Mouse (Mus musculus) small intestine, adult 2 months (tissue): ENCODE data around the gene Nr6a1. TPM values are rescaled to one million over a fixed set of nuclear protein-coding genes. Genes with fewer than 3 reads are reported as not detected.

Experiments used
- H3K27ac ChIP-seq: fragments of 200-500 bp; 2 replicates; pipeline ENCODE4 v1.5.1; 2012; ENCODE audit warnings: low read depth, low read length, control low read depth, inconsistent platforms; ENCODE audit not compliant: insufficient read depth
- H3K27me3 ChIP-seq: fragments of 200-500 bp; 2 replicates; pipeline ENCODE4 v1.6.1; 2012; ENCODE audit warnings: mild to moderate bottlenecking, moderate library complexity, low read length, inconsistent platforms; ENCODE audit not compliant: control insufficient read depth, insufficient read depth
- H3K36me3 ChIP-seq: fragments of 200-500 bp; 2 replicates; pipeline ENCODE4 v1.6.1; 2012; ENCODE audit warnings: mild to moderate bottlenecking, low read length, control low read depth, inconsistent platforms; ENCODE audit not compliant: control insufficient read depth, insufficient read depth
- H3K4me1 ChIP-seq: fragments of 200-500 bp; 2 replicates; pipeline ENCODE4 v1.6.1; 2012; ENCODE audit warnings: low read length, inconsistent platforms, mixed read lengths; ENCODE audit not compliant: control insufficient read depth, insufficient read depth, insufficient read length
- H3K4me3 ChIP-seq: fragments of 200-500 bp; 2 replicates; pipeline ENCODE4 v1.5.1; 2012; ENCODE audit warnings: low read depth, mild to moderate bottlenecking, control low read depth, inconsistent platforms, low read length, moderate library complexity
- CTCF ChIP-seq: fragments of 200-500 bp; IDR thresholded peaks from 2 replicates; pipeline ENCODE4 v1.5.1; 2012; ENCODE audit warnings: low read depth, mild to moderate bottlenecking, control low read depth, inconsistent platforms, low read length, moderate library complexity, mixed read lengths; ENCODE audit not compliant: insufficient replicate concordance, insufficient read length; ENCODE audit errors: extremely low read depth
- POLR2A ChIP-seq: fragments of 200-500 bp; IDR thresholded peaks from 2 replicates; pipeline ENCODE4 v1.6.1; 2012; ENCODE audit warnings: low read depth, mild to moderate bottlenecking, control low read depth, inconsistent platforms, low read length, moderate library complexity
- WGBS: fragments of 180-500 bp; shearing (Covaris S2); methylation state at CpG from one replicate; pipeline ENCODE4 v1.1.7; 2018; 5-methylcytosine and 5-hydroxymethylcytosine counted together
- polyA plus RNA-seq: library from polyadenylated mRNA; depleted of rRNA; stranded (reverse); fragments of >200 nt; gene quantifications from 2 replicates; pipeline ENCODE4 v1.2.3, GENCODE M21; 2012

Nr6a1 gene
- polyA plus RNA-seq, 1 experiment = 7.2 TPM

DNA sequence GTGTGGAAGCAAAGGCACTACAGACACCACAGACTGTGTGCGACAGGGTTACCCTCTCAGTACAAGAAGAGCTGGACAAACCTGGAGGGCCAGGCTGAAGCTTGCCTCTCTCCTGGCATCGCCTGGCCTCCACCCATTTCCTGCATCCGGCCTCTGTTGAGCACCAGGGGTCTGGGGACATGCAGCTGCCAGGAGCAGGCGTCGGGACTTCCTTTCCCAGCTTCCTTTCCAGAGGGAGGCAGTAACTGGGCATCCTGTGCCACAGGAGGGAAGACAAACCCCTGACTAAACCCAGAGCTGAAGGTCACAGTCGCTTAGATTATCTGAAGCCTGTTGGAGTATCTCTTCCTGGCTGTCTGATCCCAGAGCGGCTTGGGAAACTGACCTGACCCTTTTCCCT lies 20.1 kb upstream of the Nr6a1 start:
- peaks cover 2% of the 10 kb centered on the region for H3K4me1 ChIP-seq
- WGBS = 77% methylated on average over 7 of the region's 7 CpGs

DNA sequence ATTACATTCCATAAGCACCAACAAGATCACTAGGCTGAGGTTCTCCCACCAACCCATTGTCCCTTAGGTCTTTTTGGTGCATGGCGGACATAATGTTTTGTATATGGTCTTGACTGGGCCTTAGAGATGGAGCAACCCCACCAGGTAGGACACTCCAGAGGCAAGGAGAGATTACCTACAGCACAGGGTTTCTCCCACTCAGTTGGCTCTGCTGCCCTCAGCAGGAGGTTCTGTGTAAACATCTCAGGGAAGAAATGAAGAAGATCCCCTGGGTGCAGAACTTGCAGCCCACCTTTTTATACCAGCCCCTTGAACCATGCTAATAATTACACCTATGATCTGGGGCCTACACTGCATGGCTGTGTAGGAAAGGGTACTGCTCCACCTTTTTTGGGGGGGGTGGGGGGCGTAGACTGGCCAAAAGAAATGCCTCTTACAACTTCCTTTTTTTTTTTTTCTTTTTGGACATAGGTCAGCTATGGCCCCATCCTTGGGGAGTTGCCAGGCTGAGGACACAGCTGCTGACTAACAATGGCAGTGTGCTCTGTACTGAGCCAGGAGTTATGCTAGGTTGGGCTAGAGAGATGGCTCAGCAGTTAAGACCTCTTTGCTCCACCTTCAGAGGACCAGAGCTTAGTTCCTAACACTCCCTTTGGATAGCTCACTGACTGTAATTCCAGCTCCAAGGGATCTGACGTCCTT lies 17.1 kb upstream of the Nr6a1 start:
- H3K36me3 ChIP-seq = no peaks in the 10 kb centered on the region
- no peaks in the 10 kb centered on the region for H3K27me3 ChIP-seq
- no peak overlapping the region for H3K4me3 ChIP-seq
- H3K4me1 ChIP-seq = no peaks in the 10 kb centered on the region
- no peak overlapping the region for H3K27ac ChIP-seq
- TF ChIP-seq POLR2A = no peak
- TF ChIP-seq CTCF = no peak
- WGBS = 67% methylated on average over 3 of the region's 3 CpGs

More for the DNA sequence above, 20.1 kb upstream of the Nr6a1 start:
- Histone ChIP-seq H3K36me3 (no peaks in the 10 kb centered on the region), H3K4me3 (no peak overlapping the region), H3K27ac (no peak overlapping the region), H3K27me3 (no peaks in the 10 kb centered on the region)
- TF ChIP-seq POLR2A (no peak), CTCF (no peak)

DNA sequence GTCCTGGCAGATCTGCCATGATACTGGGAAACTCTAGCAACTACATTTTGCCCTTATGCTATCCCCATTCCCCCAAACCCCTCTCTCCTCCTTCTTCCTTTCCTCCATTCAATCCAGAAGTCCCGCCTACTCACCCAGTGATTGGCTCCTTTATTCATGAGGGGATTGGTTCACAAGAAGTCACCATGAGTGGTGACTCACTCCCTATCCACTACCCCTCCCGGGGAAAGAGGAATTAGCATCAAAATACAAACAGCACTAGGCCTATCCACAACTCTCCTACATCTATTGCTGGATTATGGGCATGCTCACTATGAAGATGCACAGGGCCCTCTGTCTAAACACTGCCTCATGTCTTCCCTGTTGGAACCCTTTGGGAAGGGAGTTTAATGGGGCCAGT lies 16.5 kb upstream of the Nr6a1 start:
- 44% methylated on average over 2 of the region's 2 CpGs for WGBS
- Histone ChIP-seq H3K27me3 (no peaks in the 10 kb centered on the region), H3K36me3 (no peaks in the 10 kb centered on the region), H3K4me1 (no peaks in the 10 kb centered on the region), H3K27ac (no peak overlapping the region), H3K4me3 (no peak overlapping the region)
- TF ChIP-seq POLR2A (no peak), CTCF (no peak)

DNA sequence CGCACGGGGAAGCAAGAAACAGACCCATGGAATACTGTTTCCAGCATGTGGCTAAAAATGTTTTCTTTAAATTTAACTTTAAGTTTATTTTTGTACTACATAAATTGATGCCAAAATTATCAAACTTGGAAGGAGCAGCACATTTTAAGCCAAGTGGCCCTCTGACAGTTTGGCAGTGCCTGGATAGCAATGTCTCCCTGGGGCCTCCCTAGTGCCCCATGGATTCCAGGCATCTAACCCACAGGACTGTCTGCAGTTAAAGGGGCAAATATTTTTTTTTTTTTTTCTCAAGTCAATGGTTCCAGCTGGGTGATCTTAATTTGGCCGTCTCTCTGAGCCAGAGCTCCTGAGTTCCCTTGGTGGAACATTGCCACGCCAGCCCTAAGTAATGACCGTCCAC lies 15.7 kb upstream of the Nr6a1 start:
- no peak for TF ChIP-seq CTCF
- no peak for TF ChIP-seq POLR2A
- H3K27ac ChIP-seq = no peak overlapping the region
- H3K36me3 ChIP-seq = no peaks in the 10 kb centered on the region
- WGBS = 89% methylated on average over 5 of the region's 5 CpGs
- H3K27me3 ChIP-seq = no peaks in the 10 kb centered on the region
- H3K4me1 ChIP-seq = no peaks in the 10 kb centered on the region
- no peak overlapping the region for H3K4me3 ChIP-seq

DNA sequence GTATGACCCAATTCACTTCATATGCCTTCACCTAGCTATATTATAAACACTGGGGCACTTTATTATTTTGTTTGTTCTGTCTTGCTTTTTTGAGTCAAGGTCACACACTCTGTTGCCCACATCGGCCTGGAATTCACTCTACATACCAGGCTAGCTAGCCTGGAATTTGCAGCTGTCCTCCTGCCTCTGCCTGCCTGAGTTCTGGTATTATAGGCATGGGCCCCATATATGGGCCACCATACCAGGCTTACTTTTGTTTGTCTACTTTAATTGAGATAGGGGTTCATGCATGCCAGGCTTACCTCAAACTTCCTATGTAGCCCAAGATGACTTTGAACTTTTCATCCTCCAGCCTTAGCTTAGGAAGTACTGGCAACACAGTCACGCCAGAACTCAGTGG lies 14.4 kb upstream of the Nr6a1 start:
- WGBS = 73% methylated on average over 2 of the region's 2 CpGs
- Histone ChIP-seq H3K27ac (no peak overlapping the region), H3K27me3 (no peaks in the 10 kb centered on the region), H3K36me3 (no peaks in the 10 kb centered on the region), H3K4me3 (no peak overlapping the region), H3K4me1 (no peaks in the 10 kb centered on the region)
- TF ChIP-seq CTCF (no peak), POLR2A (no peak)

DNA sequence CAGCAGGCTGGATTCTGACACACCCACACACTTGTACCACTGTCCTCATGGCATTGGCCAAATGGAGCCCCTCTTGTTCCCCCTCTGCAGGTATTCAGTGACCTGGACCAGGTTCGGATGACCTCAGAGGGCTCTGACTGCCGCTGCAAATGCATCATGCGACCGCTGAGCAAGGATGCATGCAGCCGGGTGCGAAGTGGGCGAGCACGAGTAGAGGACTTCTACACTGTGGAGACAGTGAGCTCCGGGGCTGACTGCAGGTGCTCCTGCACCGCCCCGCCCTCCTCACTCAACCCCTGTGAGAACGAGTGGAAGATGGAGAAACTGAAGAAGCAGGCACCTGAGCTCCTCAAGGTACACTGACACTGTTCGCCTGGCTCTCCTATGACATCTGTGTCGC lies 13.9 kb upstream of the Nr6a1 start:
- Histone ChIP-seq H3K27me3 (no peaks in the 10 kb centered on the region), H3K27ac (no peak overlapping the region), H3K4me3 (no peak overlapping the region), H3K36me3 (no peaks in the 10 kb centered on the region), H3K4me1 (no peaks in the 10 kb centered on the region)
- WGBS = 69% methylated on average over 14 of the region's 14 CpGs
- TF ChIP-seq CTCF (no peak), POLR2A (no peak)

DNA sequence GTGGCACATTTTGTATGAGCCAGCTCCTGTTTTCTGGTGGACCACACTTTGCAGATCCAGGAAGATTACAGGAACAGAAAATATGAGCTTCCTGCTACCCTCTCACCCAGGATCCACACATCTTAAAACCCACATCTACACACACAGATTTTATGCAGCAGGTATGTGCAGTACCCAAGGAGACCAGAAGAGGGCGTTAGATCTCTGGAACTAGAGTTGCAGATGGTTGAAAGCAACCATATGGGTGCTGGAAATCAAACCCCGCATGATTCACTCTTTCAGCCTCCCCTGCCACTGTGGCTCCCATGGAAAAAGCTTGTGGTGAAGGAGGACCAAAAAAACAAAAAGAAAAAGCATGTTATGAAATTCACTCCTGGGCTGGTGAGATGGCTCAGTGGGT lies 11.6 kb upstream of the Nr6a1 start:
- H3K27me3 ChIP-seq = no peaks in the 10 kb centered on the region
- no peaks in the 10 kb centered on the region for H3K4me1 ChIP-seq
- no peak overlapping the region for H3K27ac ChIP-seq
- TF ChIP-seq POLR2A (no peak), CTCF (peak; percentile 36; the same call in 1 of the 2 replicates)
- H3K36me3 ChIP-seq = no peaks in the 10 kb centered on the region
- H3K4me3 ChIP-seq = no peak overlapping the region
- 65% methylated on average over 2 of the region's 2 CpGs for WGBS

DNA sequence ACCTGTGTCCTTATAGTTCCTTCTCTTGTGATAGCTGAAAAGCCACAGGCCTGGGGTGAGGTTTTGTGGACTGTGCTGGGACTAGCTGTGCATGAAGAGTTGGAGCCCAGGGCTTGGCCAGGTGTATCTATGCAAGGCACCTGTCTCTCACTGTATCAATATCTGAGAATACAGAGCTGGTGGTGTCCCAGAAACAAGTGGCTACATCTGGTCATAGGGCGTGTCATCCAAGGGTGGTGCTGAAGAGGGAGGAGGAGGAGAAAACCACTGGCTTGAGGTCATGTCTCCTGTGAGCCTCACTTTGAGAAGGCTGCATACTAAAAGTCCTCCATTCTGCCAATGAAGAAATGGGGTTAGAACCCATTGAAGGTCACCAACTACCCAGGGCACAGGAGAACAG lies 10.5 kb upstream of the Nr6a1 start:
- H3K4me3 ChIP-seq = no peak overlapping the region
- WGBS = 59% methylated on average over 1 of the region's 1 CpGs
- TF ChIP-seq POLR2A (no peak), CTCF (no peak)
- no peaks in the 10 kb centered on the region for H3K36me3 ChIP-seq
- no peak overlapping the region for H3K27ac ChIP-seq
- no peaks in the 10 kb centered on the region for H3K4me1 ChIP-seq
- no peaks in the 10 kb centered on the region for H3K27me3 ChIP-seq
